Mouse (Mus musculus): Measurements from ENCODE around the gene Ccdc113.
"Not testable (repeated sequence)": the region's sequence is repeated elsewhere in the genome, so short reads cannot be mapped to it uniquely, and the experiment has no call there.

Gene Ccdc113

DNA sequence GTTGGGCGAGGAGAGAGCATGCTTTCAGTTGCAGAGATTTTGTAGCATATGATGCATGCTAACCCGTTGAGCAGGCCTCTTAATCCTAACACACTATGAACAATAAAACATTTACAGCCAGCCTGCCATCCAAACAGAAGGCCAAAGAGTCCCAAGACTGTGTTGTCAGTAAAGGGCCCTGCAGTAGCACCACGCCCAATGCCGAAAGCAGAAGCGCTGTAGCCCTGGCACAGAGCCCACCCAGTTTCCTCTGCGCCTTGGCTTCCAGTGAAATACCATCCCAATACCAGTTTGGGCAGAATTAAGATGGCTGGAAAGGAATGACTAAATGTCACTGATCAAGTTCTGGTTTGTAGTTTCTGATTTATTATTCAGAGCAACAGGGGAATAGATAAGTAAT is 8.3 kb downstream of the Ccdc113 start:
- DNase-seq = no peak

DNA sequence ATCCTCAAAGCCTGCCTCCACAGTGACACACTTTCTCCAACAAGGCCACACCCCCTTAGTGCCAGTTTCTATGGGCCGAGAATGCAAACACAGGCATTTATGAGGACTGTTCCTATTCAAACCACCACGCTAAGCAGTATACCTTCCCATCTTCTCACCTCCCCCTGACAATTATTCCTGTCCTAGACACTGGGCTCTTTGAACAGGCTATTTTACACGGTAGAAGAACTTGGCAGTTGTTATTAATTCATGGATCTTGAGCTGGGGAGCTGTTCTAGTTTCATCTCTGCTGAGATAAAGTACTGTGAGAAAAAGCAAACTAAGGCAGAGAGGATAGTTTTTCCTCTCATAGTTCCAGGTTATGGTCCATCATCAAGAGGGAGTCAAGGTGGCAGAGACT is 9.2 kb downstream of the Ccdc113 start:
- DNase-seq = no peak

DNA sequence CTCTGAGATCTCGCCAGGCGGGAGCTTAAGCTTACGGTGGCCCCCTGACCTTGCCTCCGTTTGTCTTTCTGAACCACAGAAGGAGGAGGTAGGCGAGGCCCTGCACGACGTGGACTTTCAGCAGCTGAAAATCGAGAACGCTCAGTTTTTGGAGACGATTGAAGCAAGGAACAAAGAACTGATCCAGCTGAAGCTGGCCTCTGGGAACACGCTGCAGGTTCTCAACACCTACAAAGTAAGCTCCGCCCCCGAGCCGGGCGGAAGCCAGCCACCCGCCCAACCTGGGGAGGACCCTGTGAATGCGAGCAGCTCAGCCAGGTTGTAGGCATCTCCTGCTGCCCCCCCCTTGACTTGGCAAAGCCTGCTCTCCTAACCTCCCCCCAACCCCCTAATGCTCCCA is 11.9 kb downstream of the Ccdc113 start:
- DNase-seq = no peak

DNA sequence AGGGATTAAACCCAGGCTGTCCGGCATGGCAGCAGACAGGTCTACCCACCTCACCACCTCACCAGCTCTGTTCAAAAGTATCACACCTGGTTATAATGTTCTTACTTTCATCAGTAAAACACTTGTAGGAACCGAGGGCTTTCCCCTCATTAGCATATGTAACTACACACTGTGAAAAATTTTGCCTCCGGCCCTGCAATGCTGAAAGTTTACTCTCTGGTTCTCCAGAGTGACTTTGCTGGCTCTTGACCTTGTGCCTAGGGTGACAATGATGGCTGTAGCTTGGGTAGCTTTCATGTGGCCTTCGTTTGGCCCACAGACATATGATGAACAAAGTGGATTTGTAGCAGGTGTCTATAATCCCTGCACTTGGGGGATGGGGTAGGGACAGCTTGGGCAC is 13.1 kb downstream of the Ccdc113 start:
- DNase-seq = no peak

DNA sequence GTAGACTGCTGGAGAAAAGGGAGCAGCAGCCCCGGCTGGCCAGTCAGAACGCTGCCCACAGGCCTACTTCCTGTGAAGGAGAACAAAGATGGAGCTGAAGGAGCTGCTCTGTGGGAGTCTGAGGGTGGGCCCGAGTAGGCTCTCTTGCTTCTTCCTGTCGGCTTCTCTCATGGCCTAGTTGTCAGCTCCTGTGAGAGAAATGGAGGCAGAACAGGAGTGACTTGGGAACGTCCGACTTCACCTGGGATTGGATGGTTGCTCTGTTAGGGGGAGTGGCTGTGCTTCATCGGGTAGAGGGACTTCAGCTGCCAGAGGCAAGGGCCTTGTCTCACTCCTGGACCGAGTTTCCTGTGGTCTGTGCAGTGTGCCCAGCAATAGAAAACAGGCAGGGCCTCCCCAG is 14.0 kb downstream of the Ccdc113 start:
- DNase-seq = no peak

DNA sequence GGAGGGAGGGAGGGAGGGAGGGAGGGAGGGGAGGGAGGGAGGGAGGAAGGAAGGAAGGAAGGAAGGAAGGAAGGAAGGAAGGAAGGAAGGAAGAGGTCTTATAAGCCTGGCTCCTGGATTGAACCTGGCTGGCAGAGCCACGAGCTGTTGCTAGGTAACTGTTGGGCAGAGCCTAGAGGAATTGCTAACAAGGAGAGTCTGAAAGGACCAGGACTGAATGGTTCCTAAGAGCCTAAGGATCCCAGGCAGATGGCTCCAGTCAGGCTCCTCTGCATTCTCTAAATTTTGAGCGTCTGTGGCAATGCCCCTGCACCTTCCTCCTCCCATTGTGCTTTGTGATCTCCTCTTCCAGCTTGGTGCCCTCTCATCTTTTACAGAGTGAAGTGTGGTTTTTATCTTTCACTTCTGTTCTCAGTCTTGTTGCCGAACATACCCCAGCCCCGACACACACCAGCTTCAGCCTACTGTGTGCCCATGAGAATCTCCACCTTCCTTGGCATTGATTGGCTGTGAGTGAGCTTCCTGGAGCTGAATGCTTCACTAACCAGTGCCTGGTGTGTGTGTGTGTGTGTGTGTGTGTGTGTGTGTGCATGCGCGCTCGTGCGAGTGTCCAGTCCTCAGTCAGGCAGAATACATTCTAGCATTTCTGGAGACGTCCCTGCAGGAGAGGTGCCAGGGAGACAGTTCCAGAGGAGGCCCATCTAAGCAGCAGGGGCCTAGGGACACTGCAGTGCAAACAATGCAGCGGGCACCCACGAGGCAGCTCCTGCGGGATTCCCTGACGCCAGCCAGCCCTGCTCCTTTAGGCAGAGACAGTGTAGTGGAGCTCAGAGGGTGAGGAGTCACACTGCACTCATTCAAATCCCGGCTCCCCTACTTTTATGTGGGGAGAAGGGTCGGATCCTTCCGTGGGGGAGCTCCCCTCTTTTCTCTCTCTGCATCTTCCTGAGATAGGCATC is 16.3 kb downstream of the Ccdc113 start:
- DNase-seq = no peak

DNA sequence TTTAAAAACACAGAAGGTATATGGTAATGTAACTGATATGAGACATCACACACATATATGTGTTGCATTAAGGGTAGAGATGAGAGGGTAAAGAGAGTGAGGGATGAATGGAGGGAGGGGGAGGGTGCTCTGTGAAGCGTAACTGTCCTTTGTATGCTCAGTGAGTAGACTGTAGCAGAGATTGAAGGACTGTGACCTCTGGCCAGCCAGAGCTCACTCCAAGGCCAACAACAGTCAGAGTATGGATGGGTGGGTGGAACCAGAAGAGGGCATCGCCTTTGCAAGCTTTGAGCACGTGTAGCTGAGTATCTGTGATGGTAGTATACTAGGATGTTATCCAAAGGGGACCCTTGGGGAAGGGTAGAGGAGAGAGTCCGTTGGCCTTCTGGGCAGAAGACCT is 17.7 kb downstream of the Ccdc113 start:
- DNase-seq = no peak

DNA sequence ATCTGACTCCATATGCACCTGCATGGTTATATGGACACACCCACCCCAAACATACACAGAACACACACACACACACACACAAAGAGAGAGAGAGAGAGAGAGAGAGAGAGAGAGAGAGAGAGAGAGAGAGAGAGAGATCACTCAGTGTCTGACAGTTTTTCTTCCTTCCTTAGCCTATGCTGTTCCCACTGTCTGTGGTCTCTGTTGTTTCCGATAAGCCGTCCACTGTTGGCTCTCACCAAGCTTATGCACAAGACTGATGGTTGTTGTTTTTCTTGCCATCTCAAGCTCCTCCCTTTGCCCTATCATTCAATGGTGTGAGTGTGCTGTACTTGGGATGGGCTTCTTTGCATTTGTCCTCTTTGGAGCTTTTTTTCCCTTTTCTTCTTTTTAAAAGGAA is 22.1 kb downstream of the Ccdc113 start:
- no peak for DNase-seq

DNA sequence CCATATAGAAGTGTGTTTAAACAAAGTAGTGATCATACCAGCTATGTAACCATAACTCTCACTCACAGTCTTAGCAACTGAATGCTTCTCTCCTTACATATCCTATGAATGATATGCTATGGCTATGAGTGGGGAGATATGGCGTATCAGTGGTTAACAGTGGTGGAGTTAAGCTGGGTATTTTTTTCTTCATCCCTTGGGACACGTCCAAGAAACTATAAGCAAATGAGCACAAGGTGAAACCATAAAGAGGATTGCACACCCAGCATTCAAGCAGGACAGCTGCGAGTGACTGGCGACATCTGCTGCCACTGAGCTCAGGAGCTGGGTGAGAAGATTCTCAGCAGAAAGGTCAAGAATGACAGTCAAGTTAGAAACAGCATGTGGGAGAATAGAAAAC is 32.3 kb downstream of the Ccdc113 start:
- no peak for DNase-seq

DNA sequence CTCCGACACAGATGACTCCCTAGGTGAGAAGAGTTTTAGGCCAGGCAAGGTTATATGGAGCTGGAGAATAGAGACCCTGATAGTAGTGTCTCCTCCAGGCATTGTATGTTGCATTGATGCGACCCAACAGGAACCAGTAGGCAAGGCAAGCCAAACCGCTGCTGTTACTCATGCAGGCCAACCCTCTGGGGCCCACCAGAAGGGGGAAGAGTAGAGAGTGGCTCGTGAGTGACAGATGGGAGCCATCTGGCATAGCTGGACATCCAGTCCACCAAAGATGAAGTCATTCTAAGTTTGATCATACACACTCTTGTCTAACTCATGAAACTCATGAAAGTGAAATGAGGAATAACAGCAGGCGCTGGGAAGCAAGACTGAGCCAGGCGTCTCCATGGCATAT is 32.9 kb downstream of the Ccdc113 start:
- DNase-seq = no peak

DNA sequence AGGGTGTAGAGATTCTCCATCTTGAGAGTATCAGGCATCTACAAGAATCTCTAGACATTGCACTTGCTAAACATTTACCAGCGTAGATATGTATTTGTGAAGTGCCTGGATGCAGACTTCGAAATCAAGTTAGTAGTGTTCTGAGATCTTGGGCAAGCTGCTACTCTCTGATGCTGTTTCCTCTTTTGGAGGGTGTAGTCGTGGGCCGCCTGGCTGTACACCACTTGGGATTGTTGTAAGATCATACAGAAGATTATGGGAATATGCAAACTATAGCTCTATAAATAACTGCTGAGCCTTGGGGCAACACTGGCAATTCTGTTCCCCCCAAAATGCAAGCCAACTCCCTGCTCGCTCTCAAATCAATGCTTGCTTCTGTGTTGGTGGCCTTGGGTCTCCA is 39.3 kb downstream of the Ccdc113 start:
- no peak for DNase-seq

DNA sequence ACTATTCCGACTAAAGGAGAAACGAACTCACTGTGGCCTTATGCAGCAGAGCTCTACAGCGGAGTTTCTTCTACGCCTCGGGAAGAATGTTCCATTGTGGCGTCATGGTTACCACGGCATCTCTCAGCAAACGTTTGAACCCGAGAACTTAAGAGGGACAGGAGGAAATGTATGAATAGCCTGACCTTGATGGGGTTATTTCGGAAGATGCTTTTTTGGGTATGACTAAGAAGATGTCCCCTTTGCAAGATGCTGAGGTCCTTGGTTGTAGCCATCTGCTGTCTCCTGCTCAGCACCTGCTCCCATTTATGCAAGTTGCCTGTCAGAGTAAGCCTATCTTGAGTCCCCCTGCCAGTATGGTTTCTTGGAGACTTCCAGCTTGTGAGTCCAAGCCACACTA is 42.4 kb downstream of the Ccdc113 start, which contains the start of gene Prss54:
Gene Prss54, minus strand, starts transcription at position 101 of the 400 bp plus-strand sequence.
- DNase-seq = no peak

DNA sequence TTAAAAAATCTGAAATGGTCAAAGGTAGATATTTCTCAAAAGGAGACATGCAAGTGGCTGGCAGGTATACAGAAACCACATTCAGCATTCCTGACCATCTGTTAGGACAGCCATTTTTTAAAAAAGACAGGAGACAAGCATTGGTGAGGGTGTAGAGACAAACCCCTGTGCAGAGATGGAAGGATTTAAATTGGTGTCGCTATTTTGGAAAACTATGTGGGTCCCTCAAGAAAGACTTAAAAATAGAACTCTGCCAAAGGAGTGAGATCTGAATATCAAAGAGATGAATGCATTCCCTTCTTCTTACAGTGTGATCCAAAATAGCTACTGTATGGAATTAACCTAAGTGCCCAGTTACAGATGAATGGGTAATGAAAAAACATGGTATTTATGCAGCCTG is 53.5 kb downstream of the Ccdc113 start:
- no peak for DNase-seq

DNA sequence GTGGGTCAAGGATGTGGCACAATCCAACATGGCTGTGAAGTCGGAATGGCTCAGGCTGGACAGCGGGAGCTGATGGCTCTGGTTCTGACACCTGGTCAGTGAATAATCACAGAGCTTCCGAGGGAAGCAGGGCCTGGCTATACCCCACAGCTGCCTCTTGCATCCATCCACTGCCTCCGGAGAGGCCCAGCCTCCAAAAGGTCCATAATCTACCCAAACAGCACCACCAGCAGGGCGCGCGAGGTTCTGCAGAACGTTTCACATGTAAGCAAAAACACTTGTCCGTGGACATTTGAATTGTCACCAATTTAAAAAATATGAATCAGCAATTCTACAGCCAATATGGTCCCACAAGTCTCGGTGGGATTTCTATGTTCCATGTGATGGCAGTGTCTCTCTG is 55.4 kb downstream of the Ccdc113 start:
- no peak for DNase-seq

DNA sequence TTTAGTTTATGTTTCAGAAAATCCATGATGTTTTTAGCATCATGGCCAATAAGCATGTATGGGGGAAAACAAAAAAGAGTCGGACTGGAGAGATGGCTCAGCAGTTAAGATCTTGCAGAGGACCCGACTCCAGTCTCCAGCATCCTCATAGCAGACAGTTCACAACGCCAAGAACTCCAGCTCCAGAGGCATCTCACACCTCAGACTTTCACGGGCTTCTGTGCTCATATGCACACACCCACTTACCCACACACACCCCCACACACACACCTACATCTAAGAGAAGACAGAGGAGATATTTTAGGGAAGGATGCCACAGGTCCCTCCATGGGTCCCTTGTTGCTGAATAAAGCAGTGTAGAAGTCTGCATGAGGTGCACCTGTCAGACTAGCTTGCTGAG is 56.7 kb downstream of the Ccdc113 start:
- DNase-seq = no peak

DNA sequence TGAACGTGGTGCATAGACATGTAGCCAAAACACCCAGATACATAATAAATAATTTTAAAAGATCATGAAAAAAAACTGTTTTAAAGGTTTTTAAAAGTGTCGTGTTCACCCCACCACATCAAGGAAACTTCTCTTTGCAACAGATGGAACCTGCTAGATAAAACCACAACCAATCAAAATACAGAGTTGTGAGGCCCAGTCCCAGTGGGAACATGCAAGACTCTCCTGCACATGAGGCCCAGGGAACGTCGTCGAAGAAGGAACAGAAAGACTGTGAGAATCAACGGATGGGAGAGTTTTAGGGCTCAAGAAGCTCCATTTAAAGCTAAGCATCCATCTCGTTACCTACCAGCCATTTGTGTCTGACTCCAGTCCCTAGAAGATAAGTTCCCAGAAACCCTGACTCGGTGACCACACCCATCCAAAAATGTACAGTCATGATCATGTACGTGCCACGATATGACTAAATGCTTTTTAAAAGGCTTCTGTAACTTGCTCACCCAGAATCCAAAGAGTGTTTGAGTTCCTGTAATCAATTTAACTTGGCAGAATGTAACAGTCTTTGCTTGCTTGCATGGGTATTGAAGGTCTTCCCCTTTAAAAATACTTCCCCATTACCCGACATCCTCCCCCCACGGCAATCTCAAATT is 58.4 kb downstream of the Ccdc113 start:
- no peak for DNase-seq

DNA sequence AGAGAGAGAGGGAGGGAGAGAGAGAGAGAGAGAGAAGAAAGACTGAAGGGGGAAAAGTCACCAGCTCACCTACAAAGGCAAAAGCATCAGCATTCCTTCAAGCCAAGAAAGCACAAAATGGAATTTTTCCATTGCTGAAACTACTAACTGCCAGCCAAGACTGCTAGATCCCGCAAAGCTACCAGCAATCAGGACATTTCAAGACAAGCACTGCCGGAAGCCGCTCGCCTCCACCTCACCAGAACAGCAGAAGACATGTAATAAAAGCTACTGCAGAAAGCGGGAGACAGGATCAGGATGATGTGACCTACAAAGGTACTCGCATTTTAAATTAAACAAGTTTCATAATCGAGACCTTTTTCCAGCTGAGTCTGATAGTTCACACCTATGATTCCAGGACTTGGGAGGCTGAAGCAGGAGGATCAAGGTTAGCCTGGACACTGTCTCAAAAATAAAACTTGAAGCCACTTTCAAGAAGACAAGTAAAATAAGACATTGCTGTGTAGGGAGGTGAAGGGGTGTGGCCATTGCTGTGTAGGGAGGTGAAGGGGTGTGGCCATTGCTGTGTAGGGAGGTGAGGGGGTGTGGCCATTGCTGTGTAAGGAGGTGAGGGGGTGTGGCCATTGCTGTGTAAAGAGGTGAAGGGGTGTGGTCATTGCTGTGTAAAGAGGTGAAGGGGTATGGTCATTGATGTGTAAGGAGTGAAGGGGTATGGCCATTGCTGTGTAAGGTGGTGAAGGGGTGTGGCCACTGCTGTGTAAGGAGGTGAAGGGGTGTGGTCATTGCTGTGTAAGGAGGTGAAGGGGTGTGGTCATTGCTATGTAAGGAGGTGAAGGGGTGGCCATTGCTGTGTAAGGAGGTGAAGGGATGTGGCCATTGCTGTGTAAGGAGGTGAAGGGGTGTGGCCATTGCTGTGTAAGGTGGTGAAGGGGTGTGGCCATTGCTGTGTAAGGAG is 59.8 kb downstream of the Ccdc113 start:
- no peak for DNase-seq

DNA sequence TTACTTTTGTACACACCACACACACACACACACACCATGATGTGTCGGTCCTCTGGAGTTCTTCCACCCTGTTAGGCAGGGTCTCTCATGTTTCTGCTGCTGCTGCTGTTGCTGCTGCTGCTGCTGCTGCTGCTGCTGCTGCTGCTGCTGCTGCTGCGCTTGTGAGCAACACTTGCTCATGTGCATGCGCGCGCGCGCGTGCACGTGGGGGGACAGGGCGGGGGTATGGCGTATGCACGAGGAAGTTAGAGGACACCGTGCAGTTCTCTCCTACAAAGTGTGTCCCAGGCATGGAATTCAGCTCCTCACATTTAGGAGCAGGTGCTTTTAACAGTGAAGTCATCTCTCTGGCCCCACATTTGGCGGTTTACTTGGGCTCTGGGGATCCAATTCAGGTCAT is 61.2 kb downstream of the Ccdc113 start:
- DNase-seq = no peak

DNA sequence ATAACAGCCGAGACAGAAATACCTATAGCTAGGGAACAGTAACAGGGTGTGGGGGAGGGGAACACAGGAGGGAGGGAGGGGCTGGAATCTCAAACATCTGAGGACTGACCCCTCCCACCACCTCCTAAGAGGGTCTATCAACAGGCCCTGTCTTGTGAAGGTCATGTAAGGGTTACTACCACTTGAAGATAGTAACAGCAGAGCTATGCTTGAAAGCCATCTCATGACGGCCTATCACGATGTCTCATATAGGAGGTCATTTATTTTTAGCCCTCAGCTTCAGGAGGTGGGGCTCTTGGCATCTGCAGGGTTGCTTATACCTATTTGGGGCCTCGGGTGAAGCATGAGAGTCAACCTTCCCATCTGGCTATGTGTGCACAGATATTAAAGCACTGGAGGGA is 63.0 kb downstream of the Ccdc113 start:
- no peak for DNase-seq

DNA sequence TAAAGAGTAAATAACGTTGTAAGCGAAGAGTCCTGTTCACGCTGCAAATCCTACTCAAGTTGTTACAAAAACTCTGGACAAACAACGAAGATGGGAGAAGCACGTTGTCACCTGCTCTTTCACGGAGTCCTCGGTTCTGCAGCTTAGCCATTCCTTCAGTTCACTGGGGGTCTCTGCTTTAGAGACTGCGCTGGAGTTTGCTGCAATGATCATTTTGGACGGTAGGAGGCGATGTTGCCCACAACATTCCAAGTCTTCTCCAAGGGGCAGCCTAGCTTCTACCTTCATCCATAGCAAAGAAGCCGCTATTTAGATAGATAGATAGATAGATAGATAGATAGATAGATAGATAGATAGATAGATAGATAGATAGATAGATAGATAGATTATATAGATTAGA is 66.0 kb downstream of the Ccdc113 start:
- peak; percentile 30 for DNase-seq

DNA sequence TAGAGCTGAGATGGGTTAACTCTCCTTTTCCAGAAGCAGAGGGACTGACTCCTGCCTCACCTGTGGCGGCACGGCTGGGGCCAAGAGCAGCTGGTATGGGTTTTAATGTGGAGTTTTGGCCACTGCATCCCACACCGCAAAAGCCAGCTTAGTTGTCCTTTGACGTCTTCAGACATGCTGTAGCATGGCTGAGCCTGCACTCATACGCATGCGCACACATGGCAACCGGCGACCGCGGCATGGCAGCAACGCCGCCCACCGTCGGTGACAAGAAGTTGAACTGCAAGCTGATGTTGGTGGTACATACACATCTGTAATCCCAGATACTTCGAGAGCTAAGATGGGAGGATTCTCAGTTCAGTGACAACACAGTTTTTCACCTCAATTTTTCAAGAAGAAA is 67.4 kb downstream of the Ccdc113 start:
- DNase-seq = no peak

DNA sequence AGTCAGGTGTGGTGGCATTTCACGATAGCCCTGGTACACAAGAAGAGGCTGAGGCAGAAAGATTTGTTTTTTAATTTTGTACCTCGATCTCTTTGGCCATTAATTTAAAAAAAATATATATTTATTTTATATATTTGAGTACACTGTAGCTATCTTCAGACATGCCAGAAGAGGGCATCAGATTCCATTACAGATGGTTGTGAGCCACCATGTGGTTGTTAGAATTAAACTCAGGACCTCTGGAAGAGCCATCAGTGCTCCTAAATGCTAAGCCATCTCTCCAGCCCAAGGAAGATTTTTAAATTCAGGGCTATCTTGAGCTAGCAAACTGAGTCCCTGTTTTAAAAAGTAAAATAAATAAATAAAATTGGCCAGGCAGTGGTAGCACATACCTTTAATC is 68.3 kb downstream of the Ccdc113 start:
- DNase-seq = no peak

DNA sequence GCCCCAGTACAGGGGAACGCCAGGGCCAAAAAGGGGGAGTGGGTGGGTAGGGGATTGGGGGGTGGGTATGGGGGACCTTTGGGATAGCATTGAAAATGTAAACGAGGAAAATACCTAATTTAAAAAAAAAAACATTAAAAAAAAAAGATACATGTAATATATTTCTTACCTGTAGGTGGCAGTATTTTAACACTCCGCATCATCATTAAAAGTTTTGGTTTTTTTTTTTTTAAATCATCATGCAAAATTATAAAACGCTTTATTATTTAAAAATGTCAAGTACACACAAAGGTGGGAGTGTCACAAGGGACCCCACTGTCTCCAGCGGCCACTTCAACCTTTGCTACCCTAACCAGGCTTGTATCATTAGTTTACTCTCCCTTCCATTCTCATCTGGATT is 72.6 kb downstream of the Ccdc113 start:
- not testable (repeated sequence) for DNase-seq
